Mouse (Mus musculus): ENCODE data around the gene St3gal3. TPM values are rescaled to one million over a fixed set of nuclear protein-coding genes. Genes with fewer than 3 reads are reported as not detected.
A peak's percentile ranks its signal among the peaks of the same experiment; 100 is the strongest.

St3gal3 gene
- total RNA-seq, 2 experiments from 2014 or later, result 47.1 to 48.7 TPM

- no peak for DNase-seq (ENCODE audit: low spot score in 2 of 2)
Measured at GRCm38 (mm10) chr4:117908834-117909453, 225.8 kb downstream of the St3gal3 start.

GRCm38 (mm10) chr4:117906196-117906595 lies 228.5 kb downstream of the St3gal3 start:
- DNase-seq (ENCODE audit: low spot score in 2 of 2), result no peak

DNA sequence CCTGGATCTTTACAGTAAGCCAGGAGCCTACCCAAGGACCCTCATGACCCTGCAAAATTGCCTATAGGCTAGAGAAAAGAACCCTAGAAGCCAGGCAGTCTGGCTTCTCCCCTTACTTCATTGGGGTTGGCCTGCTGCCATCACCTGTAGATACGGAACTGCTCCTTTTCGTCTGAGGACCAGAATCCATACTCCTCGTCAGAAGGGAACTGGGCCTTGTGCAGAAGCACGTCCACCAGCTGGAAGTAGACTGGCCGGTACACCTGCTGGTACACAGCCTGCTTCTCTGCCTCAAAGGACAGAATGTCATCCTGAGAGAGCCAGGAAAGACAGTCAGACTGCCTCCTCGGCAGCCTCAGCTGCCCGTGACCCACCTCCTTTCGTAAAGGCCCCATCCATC lies 230.0 kb downstream of the St3gal3 start:
- DNase-seq (ENCODE audit: low spot score in 2 of 2), result no peak

DNA sequence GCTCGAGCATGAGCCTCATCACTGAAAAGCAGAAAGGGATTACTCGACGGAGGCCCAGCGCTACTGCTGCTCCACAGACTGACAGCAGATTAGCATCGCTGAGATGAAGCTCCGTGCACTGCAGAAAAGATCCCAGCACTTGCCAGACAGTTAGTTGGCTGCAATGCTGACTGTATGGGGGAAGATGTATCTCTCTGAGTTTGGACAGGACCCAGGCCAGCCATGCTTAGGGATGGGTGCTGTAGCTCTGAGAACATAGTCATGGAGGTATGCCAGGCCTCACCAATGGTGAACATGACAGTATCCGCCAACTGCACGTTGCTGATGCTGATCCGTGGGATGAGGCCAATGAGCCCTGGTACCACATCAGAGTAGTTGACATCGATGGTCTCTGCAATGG lies 230.6 kb downstream of the St3gal3 start:
- peak; percentile 62 to 78 for DNase-seq (ENCODE audit: low spot score in 2 of 2)

- no peak for DNase-seq (ENCODE audit: low spot score in 2 of 2)
Measured at GRCm38 (mm10) chr4:117898111-117898510, 236.6 kb downstream of the St3gal3 start.

DNA sequence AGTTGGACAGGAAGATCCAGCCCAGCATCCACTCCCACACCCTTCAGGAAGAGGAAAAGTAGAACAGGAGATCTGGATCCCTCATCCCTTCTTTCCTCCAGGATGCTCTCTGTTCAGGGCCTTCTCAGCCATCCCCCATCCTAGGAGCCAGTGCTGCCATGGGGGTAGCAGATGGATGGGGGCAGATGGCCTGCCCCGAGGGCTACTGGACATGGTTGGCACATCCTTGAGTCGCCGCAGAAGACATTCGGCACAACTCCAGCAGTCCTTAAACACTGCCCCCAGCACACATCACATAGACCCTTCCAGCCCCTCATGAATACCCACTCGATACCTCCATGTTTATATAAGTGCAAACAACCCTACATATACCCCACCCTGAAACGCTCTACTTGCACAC lies 238.7 kb downstream of the St3gal3 start:
- DNase-seq (ENCODE audit: low spot score in 2 of 2), result no peak

DNA sequence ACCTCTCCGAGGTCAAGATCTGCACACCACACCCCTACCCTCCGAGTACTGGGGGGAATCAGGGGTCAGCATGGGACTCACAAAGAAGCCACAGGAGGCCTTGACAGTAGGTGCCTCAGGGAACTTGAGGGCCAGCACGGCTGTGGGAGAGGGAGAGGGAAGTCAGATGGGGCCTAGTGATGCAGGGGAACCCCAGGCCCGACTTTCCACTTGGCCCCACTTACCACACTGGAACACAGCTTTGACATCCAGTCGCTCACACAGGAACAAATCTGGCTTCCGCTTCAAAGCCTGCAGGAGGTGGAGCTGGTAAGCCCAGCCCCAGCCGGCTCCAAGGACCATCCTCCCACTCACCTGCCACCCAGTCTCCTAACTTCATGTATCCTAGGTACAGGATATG lies 239.4 kb downstream of the St3gal3 start:
- no peak for DNase-seq (ENCODE audit: low spot score in 2 of 2)

DNA sequence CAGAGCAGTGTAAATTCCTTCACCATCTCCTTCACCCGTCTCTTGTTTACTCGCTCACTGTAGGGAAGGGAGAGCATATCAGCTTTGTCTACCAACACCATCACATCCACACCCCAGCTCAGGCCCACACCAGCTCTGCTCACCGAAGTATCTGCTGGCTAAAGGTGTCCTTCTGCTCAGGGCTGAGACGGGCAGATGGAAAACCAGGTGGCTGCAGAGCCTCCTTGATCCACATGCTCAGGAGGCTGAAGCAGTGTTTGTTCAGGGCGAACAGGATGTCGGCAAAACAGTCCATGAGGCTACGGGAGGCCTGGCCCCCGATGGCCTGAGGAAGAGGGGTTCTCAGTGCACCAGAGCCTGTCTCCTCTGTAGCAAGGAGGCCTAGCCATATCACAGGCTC lies 240.1 kb downstream of the St3gal3 start:
- DNase-seq (ENCODE audit: low spot score in 2 of 2), result no peak

- no peak for DNase-seq (ENCODE audit: low spot score in 2 of 2)
Measured at GRCm38 (mm10) chr4:117893376-117893775, 241.3 kb downstream of the St3gal3 start.

- DNase-seq (ENCODE audit: low spot score in 2 of 2), result peak; percentile 77 to 91
Measured at GRCm38 (mm10) chr4:117891738-117892161, 243.0 kb downstream of the St3gal3 start, which contains the start of gene Dph2. Dph2 (minus strand) TSS chr4:117892032.

DNA sequence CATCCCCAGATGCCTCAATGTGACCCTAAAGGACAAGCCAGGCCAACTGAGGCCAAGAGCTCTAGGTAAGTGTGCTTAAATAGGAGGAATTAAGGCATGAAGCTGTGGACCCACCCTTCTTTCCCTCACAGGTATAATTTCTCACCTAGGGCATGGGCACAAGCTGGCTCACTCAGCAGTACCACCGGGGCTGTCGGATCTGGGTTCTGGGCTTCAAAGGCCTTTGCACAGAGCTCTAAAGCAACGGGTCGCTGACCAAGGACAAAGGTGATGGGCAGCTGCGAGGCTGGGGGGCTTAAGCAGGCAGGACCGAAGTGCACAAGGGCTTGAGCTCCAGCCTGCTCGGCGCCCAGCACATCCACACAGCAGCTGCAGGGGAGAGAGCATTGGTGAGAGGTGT lies 244.0 kb downstream of the St3gal3 start:
- DNase-seq (ENCODE audit: low spot score in 2 of 2), result no peak

- no peak for DNase-seq (ENCODE audit: low spot score in 2 of 2)
Measured at GRCm38 (mm10) chr4:117890031-117890430, 244.7 kb downstream of the St3gal3 start.

GRCm38 (mm10) chr4:117889471-117889870 lies 245.2 kb downstream of the St3gal3 start:
- DNase-seq (ENCODE audit: low spot score in 2 of 2), result no peak

DNA sequence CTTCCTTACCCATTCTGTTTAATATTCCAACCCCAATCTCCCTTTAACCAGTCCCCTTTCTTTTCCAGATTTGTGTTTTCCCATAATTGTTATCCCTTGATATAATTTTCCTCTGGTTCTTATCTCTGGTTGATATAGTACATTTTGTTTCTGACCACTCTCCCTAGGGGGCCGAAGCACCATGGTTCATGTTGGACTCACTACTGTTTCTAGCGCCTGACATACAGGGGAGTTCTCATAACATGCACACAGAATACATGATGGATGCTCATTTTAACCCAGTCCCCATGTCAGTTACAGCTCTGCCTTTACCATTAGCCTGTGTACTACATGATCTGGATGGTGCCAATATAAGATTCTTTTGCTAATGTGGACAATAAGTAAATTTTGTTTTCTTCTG lies 246.8 kb downstream of the St3gal3 start:
- DNase-seq (ENCODE audit: low spot score in 2 of 2), result no peak

DNA sequence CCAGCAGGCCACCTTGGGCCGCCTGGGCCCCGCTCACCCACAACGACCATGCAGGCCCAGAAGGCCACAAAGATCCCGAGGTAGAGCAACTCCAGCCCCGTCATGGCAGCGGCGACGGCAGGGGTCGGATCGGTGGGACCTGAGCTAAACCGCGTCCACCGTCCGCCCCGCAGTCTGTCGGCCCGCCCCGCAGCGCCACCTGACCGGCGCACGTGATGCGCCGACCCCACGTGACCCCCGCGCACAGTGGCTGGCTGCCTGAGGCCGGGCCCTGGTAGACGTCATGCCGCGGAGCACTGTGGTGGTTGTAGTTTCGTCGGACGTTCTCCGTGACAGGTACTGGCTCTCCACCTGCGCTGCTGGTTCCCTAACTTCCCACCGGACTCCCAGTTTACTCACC lies 247.6 kb downstream of the St3gal3 start, which contains the start of gene Atp6v0b:
Atp6v0b (minus strand) TSS at position 201 of the 400 bp plus-strand sequence.
- DNase-seq (ENCODE audit: low spot score in 2 of 2), result peak; percentile 93 to 96

GRCm38 (mm10) chr4:117886644-117887043 lies 248.1 kb downstream of the St3gal3 start:
- no peak for DNase-seq (ENCODE audit: low spot score in 2 of 2)

- DNase-seq (ENCODE audit: low spot score in 2 of 2), result no peak
Measured at GRCm38 (mm10) chr4:117885994-117886393, 248.7 kb downstream of the St3gal3 start.

- DNase-seq (ENCODE audit: low spot score in 2 of 2), result no peak
Measured at GRCm38 (mm10) chr4:117885093-117885492, 249.6 kb downstream of the St3gal3 start.

DNA sequence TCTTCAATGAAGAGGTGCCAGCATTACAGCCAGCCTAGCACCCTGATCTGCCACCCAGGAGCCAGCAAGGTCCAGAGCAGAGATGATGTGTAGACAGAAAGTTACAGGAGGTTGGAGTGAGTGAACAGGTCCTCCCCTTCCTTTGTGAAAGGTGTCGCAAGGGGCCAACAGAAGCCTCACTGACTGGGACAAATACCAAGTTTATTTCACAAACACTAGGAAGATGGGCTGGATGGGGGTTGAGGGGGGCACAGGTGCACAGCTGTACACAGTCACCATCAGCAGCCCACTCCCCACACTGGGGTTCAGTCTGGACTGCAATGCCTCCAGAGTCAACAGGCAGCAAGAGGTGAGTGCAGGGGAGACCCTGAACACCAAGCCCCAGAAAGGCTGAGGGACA lies 250.6 kb downstream of the St3gal3 start:
- DNase-seq (ENCODE audit: low spot score in 2 of 2), result no peak

DNA sequence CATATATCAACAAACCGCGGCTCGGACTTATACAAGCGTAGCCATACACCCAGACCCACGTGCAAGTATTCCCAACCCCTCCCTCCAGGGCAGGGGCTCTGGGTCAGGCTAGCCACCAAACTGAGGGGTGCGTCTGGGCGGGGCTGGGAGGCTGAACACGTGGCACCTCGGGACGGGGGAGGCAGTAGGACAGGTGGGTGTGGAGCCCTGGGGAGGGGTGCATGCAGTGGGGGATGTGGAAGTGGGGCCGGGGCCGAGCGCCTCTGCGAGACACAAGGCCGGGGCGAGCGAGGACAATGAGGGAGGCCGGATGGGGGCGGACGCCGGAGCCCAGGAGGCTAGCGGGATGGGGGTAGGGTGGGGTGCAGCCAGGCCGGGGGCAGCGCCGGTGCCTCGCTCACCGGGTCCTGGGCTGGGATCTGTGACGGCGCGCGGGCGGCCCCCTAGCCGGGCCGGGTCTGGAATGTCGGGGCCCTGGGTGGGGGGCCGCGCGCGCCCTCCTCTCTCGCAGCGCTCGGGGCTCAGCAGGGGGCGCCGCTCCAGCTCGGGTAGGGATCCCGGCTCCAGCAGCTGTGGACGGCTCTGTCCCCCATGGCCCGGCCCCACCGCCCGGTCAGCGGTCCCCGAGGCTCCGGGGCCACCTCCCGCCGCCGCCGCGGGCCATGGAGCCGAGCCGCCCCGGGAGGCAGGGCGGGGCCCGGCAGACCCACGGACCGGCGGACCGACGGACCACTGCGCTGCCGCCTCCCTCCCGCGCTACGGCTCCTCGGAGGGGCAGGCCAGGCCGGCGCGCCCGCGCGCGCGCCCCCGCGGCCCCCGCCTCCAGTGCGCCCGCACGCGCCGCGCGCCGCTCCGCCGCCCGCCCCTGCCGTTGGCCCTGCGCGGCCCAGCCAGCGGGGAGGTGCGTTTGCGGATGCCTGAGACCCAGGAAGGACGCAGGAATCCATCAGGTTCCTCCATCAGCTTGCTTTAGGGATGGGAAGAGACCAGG lies 251.7 kb downstream of the St3gal3 start, which contains the start of gene B4galt2:
B4galt2 (minus strand) TSS at position 787 of the 991 bp plus-strand sequence.
- peak; percentile 53 to 64 for DNase-seq (ENCODE audit: low spot score in 2 of 2)
